Mouse (Mus musculus) cerebellum, postnatal 25 days (tissue): ENCODE results near the gene Il6st.

Source experiments
- DNase-seq, 2 experiments: peaks; one replicate each; pipeline ENCODE4 v3.0.0; 2021; ENCODE audit warnings: mixed read lengths in 2 of 2

The Il6st gene

DNA sequence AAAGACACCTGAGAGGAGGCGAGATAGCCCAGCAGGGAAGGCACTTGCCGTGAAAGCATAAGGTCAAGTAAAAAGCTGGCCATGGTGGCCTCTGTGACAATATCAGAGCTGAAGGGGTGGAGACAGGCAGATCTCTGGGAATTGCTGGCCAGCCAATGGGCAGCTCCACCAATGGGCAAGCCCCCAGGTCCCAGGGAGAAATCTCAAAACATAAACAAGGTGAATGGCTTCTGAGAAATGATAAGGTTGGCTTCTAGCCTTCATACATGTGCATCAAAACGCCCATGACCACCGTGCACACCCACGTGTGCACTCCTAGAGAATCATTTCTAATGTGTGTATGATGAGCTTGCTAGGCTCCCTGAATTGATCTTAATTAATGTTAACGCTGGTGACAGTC lies 68.4 kb downstream of the Il6st start:
- no peak for DNase-seq

- peak; percentile 27 to 30 for DNase-seq
These were observed 69.7 kb downstream of the Il6st start for GRCm38 (mm10) chr13:112533556-112533955.

DNA sequence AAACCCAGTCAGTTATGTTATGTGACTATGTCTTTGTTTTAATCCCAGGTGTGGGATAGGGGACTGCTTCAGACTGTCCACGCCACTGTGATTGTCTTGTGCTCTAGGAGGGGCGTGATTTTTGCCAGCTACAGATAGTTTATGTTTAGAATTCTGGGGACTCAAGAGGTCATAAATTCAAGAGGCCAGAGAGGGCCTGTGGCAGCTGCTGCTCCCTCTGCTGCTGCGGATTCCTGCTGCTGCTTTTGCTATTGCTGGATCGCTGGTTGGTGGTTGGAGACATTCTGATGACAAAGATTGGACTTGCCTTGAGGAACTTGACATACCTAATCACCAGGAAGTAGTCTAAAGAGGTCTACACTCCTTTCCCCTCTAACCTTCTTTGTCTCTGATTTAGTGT lies 72.7 kb downstream of the Il6st start:
- no peak for DNase-seq

DNA sequence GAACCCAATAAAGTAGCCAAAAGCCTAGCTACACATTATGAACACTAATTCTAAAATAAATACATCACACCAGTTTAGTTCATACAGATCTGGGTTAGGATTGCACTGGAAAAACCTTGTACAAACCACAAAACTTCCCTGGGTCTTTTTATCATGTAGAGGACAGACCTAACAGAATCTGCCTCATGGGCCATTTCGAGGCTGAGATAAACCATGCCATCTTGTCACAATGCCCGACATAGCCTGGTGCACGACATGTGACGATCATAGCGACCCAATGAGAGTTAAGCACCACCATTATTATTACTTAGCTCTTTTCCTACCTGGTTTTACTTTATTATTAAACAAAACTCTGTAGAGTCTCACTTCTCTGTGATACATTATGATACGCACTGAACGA lies 73.2 kb downstream of the Il6st start:
- no peak for DNase-seq

DNA sequence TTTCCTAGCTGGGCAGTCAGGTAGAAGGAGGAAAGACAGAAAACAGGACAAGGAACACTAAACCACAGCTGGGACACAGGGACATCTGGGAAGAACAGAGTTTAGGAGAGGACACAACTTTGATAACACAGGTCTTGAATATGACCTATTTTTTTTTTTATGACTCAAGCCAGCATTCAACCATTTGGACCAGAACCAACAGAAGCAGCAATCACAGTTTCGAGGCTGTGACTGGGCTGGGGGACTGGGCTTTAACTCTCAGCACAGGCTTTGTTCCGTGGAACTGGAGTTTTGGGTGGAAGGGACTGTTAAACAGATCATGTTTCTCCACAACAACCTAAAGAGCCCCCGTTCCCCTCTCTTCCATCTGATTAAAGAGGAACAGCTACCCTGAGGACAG lies 76.7 kb downstream of the Il6st start:
- DNase-seq, result no peak

- DNase-seq, result no peak
These were observed 77.5 kb downstream of the Il6st start for GRCm38 (mm10) chr13:112541223-112541975.

DNA sequence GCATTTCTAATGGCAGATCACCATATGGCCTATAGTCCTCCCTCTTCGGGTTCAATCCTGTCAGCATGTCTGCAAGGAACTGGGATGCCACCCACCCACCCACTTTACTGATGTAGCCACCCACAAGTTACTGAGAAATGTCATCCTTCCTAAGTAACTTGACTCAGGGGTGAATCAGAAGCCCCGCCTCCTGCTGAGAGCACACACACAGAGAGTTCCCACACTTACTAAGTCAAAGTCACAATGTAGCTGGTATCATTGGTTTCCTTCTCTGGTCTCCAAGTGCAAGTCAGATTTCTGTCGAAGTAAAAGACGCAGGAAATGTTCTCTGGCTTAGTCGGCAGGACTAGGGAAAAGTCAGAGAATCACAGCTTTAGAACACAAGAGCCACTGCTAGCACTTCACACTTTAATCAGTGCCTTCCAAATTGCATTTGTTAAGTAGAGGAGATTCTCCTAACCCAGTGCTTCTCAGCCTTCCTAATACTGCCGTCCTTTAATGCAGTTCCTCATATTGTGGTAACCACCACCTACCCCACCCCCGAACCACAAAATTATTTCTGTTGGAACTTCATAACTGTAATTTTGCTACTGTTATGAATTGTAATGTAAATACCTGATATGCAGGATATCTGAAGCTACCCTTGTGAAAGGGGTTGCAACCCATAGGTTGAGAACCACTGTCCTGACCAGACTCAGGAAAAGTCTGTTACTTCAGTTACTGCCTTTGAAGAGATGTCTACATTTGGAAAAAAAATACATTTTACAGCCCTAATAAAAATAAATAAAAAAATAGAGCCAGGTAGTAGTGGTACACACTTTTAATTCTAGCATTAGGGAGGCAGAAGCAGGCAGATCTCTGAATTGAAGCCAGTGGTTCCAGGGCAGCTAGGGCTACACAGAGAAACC lies 88.0 kb downstream of the Il6st start:
- no peak for DNase-seq

- DNase-seq, result no peak
These were observed 89.4 kb downstream of the Il6st start for GRCm38 (mm10) chr13:112553304-112553703.

GRCm38 (mm10) chr13:112556501-112556900 lies 92.6 kb downstream of the Il6st start:
- DNase-seq, result no peak
